9 mouse cellular contexts compared by ENCODE assay signal in the genomic region with DNA sequence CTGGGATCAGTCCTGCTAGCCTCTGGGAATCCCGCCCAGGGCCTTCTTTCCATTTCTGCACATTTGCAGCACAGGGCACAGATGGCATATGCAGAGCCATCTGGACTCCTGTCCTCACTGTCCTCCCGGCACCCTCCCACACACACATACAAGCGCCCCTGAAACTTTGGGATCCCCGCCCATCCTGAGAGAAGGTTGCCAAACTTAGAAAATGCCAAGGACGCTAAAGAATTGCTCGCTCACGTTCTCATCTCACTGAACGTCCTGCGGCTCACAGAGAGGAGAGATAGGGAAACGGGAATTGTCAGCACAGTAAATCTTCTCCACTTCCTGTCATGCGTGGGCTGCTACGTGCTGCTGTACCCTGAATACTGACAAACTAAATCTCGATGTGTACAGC. TPM values are rescaled to one million over a fixed set of nuclear protein-coding genes. Genes with fewer than 3 reads are reported as not detected.
A peak's percentile ranks its signal among the peaks of the same experiment; 100 is the strongest.
DNase-seq lines count a peak whose midpoint lies in the region; ATAC-seq and TF ChIP-seq lines count a peak whose summit lies in the region.
"Had no signal": no experiment of that assay in that cellular context is flagged by ENCODE, and none has a peak within 500 bp of the region (broad histone marks: within the 10 kb centered on the region; RNA-seq: fewer than 3 reads in every experiment).

No protein-coding gene starts in this region.

- TF ChIP-seq EP300 in heart, postnatal 0 days (IDR thresholded peaks at IDR 0.05; ENCODE audit: low read depth), result no peak

- H3K9ac ChIP-seq in heart, postnatal 0 days (replicated peaks; ENCODE audit: low read depth, low read length), result peak overlapping the region; percentile 33; the same call in 1 of the 2 replicates
- no peak overlapping the region for H3K9ac ChIP-seq in heart, embryonic 11.5 days (ENCODE audit: low read depth, low read length)
- H3K9ac ChIP-seq: liver, embryonic 13.5 days had no signal

- H3K4me1 ChIP-seq in heart, postnatal 0 days (ENCODE audit: control insufficient read depth, insufficient read depth), result peaks cover 4% of the 10 kb centered on the region; the same call in 1 of the 2 replicates
- no peaks in the 10 kb centered on the region for H3K4me1 ChIP-seq in heart, embryonic 11.5 days (ENCODE audit: control insufficient read depth, insufficient read depth, low read length)
- H3K4me1 ChIP-seq: liver, embryonic 13.5 days had no signal

- no peaks in the 10 kb centered on the region for H3K9me3 ChIP-seq in heart, postnatal 0 days (replicated peaks; ENCODE audit: control insufficient read depth, low read length)
- no peaks in the 10 kb centered on the region for H3K9me3 ChIP-seq in heart, embryonic 11.5 days (replicated peaks; ENCODE audit: control insufficient read depth, low read length)
- H3K9me3 ChIP-seq: liver, embryonic 13.5 days had no signal

- no peak overlapping the region for H3K4me3 ChIP-seq in heart, postnatal 0 days (ENCODE audit: low read depth, low read length)
- no peak overlapping the region for H3K4me3 ChIP-seq in heart, embryonic 11.5 days (ENCODE audit: low read depth, low read length)
- H3K4me3 ChIP-seq: liver, embryonic 13.5 days had no signal

- no peaks in the 10 kb centered on the region for H3K36me3 ChIP-seq in heart, postnatal 0 days (replicated peaks; ENCODE audit: control insufficient read depth, insufficient read depth, low read length)
- H3K36me3 ChIP-seq in heart, embryonic 11.5 days (ENCODE audit: control insufficient read depth, insufficient read depth, low read length), result no peaks in the 10 kb centered on the region

- ATAC-seq in heart, postnatal 0 days (ENCODE audit: insufficient read depth, low read depth), result no peak
- ATAC-seq in heart, embryonic 11.5 days (replicated peaks; ENCODE audit: insufficient number of reproducible peaks, low FRiP score, low TSS enrichment), result no peak
- ATAC-seq in erythroblast, adult 5-6 weeks (replicated peaks; ENCODE audit: low FRiP score, poor library complexity, severe bottlenecking), result no peak

- H3K27ac ChIP-seq in heart, postnatal 0 days (ENCODE audit: low read depth), result peak overlapping the region; percentile 15; the same call in 1 of the 2 replicates
- H3K27ac ChIP-seq in heart, embryonic 11.5 days (ENCODE audit: low read depth, low read length), result no peak overlapping the region
- H3K27ac ChIP-seq: liver, embryonic 13.5 days had no signal

- TF ChIP-seq CTCF in heart, postnatal 0 days (IDR thresholded peaks at IDR 0.05; ENCODE audit: low read depth), result no peak

- 33% methylated on average over 13 of the region's 13 CpGs for WGBS in heart, postnatal 0 days
- WGBS in heart, embryonic 11.5 days (ENCODE audit: insufficient replicate concordance), result 61% methylated on average over 13 of the region's 13 CpGs

- H3K4me2 ChIP-seq in heart, postnatal 0 days (ENCODE audit: low read depth, low read length), result peak overlapping the region; percentile 31
- no peak overlapping the region for H3K4me2 ChIP-seq in heart, embryonic 11.5 days
- H3K4me2 ChIP-seq: liver, embryonic 13.5 days had no signal

- DNase-seq in heart, postnatal 0 days (ENCODE audit: low spot score), result peak; percentile 19
- peak; percentile 89 to 96 for DNase-seq in adrenal gland, adult (ENCODE audit: inconsistent age in 2 of 2, low spot score in 1 of 2)
- peak; percentile 95 to 97 for DNase-seq in cerebellum, postnatal 10 days
- DNase-seq in kidney, postnatal 4 days, result peak; percentile 24 to 37
- DNase-seq in right cerebral cortex, adult 2 months (ENCODE audit: low spot score in 2 of 2), result peak; percentile 80 to 81
- DNase-seq in urinary bladder, postnatal 36 days (ENCODE audit: low spot score in 2 of 2), result no peak
- DNase-seq: liver, embryonic 13.5 days had no signal

- no peaks in the 10 kb centered on the region for H3K27me3 ChIP-seq in heart, postnatal 0 days (ENCODE audit: control insufficient read depth, insufficient read depth, low read length)
- H3K27me3 ChIP-seq in heart, embryonic 11.5 days (ENCODE audit: control insufficient read depth, insufficient read depth, low read length), result no peaks in the 10 kb centered on the region
- H3K27me3 ChIP-seq: liver, embryonic 13.5 days had no signal

RNA-seq across cellular contexts. Expression of a gene that starts 11.0 kb away (rescaled TPM):
- total RNA-seq in heart, postnatal 0 days (2014; rRNA removed; ENCODE audit: low replicate concordance), result 13.4 and 16.6 TPM in 2 replicates
- 6.1 and 6.8 TPM in 2 replicates for polyA plus RNA-seq in heart, postnatal 0 days (2015; fragmentation: Nextera tagmentation; extraction: Ambion mirVana)
- 5.9 and 6.6 TPM in 2 replicates for polyA plus RNA-seq in heart, embryonic 11.5 days (2014; fragmentation: Nextera tagmentation; extraction: Ambion mirVana)
- 29.0 and 38.5 TPM in 2 replicates for total RNA-seq in erythroblast, adult 5-6 weeks (2015; ENCODE audit: low replicate concordance)
- total RNA-seq in erythroblast, adult 5-6 weeks (2017; ENCODE audit: low replicate concordance), result 18.1 and 25.4 TPM in 2 replicates

RNA-seq across cellular contexts. Expression of a gene that starts 25.2 kb away (rescaled TPM):
- total RNA-seq in heart, postnatal 0 days (2014; rRNA removed; ENCODE audit: low replicate concordance), result not detected in 2 replicates
- polyA plus RNA-seq in heart, postnatal 0 days (2015; fragmentation: Nextera tagmentation; extraction: Ambion mirVana), result not detected in 2 replicates
- polyA plus RNA-seq in heart, embryonic 11.5 days (2014; fragmentation: Nextera tagmentation; extraction: Ambion mirVana), result 0.42 TPM in 1 of 2 replicates, not detected in the other
- total RNA-seq in erythroblast, adult 5-6 weeks (2015; ENCODE audit: low replicate concordance), result 1.9 and 6.9 TPM in 2 replicates
- total RNA-seq in erythroblast, adult 5-6 weeks (2017; ENCODE audit: low replicate concordance), result 3.2 and 7.8 TPM in 2 replicates

RNA-seq across cellular contexts. Expression of a gene that starts 54.8 kb away (rescaled TPM):
- 4.2 and 12.1 TPM in 2 replicates for total RNA-seq in heart, postnatal 0 days (2014; rRNA removed; ENCODE audit: low replicate concordance)
- 19.6 and 20.1 TPM in 2 replicates for polyA plus RNA-seq in heart, postnatal 0 days (2015; fragmentation: Nextera tagmentation; extraction: Ambion mirVana)
- 22.0 and 24.4 TPM in 2 replicates for polyA plus RNA-seq in heart, embryonic 11.5 days (2014; fragmentation: Nextera tagmentation; extraction: Ambion mirVana)
- 13.4 and 15.4 TPM in 2 replicates for total RNA-seq in erythroblast, adult 5-6 weeks (2015; ENCODE audit: low replicate concordance)
- total RNA-seq in erythroblast, adult 5-6 weeks (2017; ENCODE audit: low replicate concordance), result 9.1 and 15.0 TPM in 2 replicates

RNA-seq across cellular contexts. Expression of a gene that starts 54.9 kb away (rescaled TPM):
- total RNA-seq in heart, postnatal 0 days (2014; rRNA removed; ENCODE audit: low replicate concordance), result 35.8 and 44.9 TPM in 2 replicates
- polyA plus RNA-seq in heart, postnatal 0 days (2015; fragmentation: Nextera tagmentation; extraction: Ambion mirVana), result 61.0 and 63.7 TPM in 2 replicates
- 86.3 and 91.7 TPM in 2 replicates for polyA plus RNA-seq in heart, embryonic 11.5 days (2014; fragmentation: Nextera tagmentation; extraction: Ambion mirVana)
- total RNA-seq in erythroblast, adult 5-6 weeks (2015; ENCODE audit: low replicate concordance), result 16.9 and 30.4 TPM in 2 replicates
- 5.9 and 18.3 TPM in 2 replicates for total RNA-seq in erythroblast, adult 5-6 weeks (2017; ENCODE audit: low replicate concordance)

Comparison
In these comparisons a context has a peak if more than half of its experiments do, and no peak if none do; other contexts are left out.
1. DNase-seq: peak in heart, postnatal 0 days (single experiment), adrenal gland, adult (2 of 2), cerebellum, postnatal 10 days (2 of 2), kidney, postnatal 4 days (2 of 2) and right cerebral cortex, adult 2 months (2 of 2); none in urinary bladder, postnatal 36 days (0 of 2).